In genomic region chr2:160921285-160921684, GRCm38 (mm10) we compare ENCODE assay signal across 13 mouse cellular contexts. TPM values are rescaled to one million over a fixed set of nuclear protein-coding genes. Genes with fewer than 3 reads are reported as not detected.
"Had no signal": no experiment of that assay in that cellular context is flagged by ENCODE, and none has a peak within 500 bp of the region (broad histone marks: within the 10 kb centered on the region; RNA-seq: fewer than 3 reads in every experiment).

No protein-coding gene starts in this region.

- DNase-seq: kidney, adult 18-20 months; kidney, postnatal 10 days; kidney, postnatal 4 days; liver; liver, embryonic 13.5 days; liver, postnatal 0 days; thymus, adult 2 months; thymus, postnatal 25 days had no signal

- H3K27me3 ChIP-seq: liver, embryonic 13.5 days; midbrain, embryonic 13.5 days; neural tube, embryonic 15.5 days had no signal

- H3K27ac ChIP-seq: left cerebral cortex, adult 2 months; liver, embryonic 13.5 days; midbrain, embryonic 13.5 days; neural tube, embryonic 15.5 days had no signal

- H3K9ac ChIP-seq: liver, embryonic 13.5 days; liver, postnatal 0 days; midbrain, embryonic 13.5 days; neural tube, embryonic 15.5 days had no signal

- H3K9me3 ChIP-seq: liver, embryonic 13.5 days; midbrain, embryonic 13.5 days; neural tube, embryonic 15.5 days had no signal

- H3K4me1 ChIP-seq: liver, embryonic 13.5 days; neural tube, embryonic 15.5 days had no signal

- H3K4me2 ChIP-seq: liver, embryonic 13.5 days; midbrain, embryonic 13.5 days; neural tube, embryonic 15.5 days had no signal

- H3K4me3 ChIP-seq: left cerebral cortex, adult 2 months; liver, embryonic 13.5 days; midbrain, embryonic 13.5 days; myocyte; neural tube, embryonic 15.5 days had no signal

- ATAC-seq: liver, postnatal 0 days; midbrain, embryonic 13.5 days had no signal

- H3K36me3 ChIP-seq: liver, embryonic 13.5 days; midbrain, embryonic 13.5 days; neural tube, embryonic 15.5 days had no signal

RNA-seq across cellular contexts. Expression of gene Emilin3, which starts 9.2 kb away (rescaled TPM):
- total RNA-seq: megakaryocyte progenitor cell, adult 5-6 weeks had no signal
- polyA plus RNA-seq: liver, postnatal 0 days; myocyte had no signal

RNA-seq across cellular contexts. Expression of gene Lpin3, which starts 40.8 kb away (rescaled TPM):
- total RNA-seq: megakaryocyte progenitor cell, adult 5-6 weeks had no signal
